Mouse (Mus musculus) lung, embryonic 15.5 days (tissue): ENCODE results near the gene Serpinb1b. TPM values are rescaled to one million over a fixed set of nuclear protein-coding genes. Genes with fewer than 3 reads are reported as not detected.

Experiments
- ATAC-seq: fragments of 200-750 bp; cut with Nextera tagmentation; 2 replicates; pipeline ENCODE4 v1.8.0; 2017; ENCODE audit warnings: moderate number of reproducible peaks, borderline replicate concordance; ENCODE audit not compliant: low FRiP score, low TSS enrichment; ENCODE audit errors: extremely low read depth
- H3K27ac ChIP-seq: fragments of 300-500 bp; sonication (generic); 2 replicates; pipeline ENCODE4 v1.5.1; 2015; ENCODE audit warnings: moderate library complexity, mild to moderate bottlenecking, inconsistent platforms
- H3K27me3 ChIP-seq: fragments of 300-500 bp; sonication (generic); 2 replicates; pipeline ENCODE4 v1.6.1; 2015; ENCODE audit warnings: inconsistent platforms
- H3K36me3 ChIP-seq: fragments of 300-500 bp; sonication (generic); 2 replicates; pipeline ENCODE4 v1.6.1; 2015; ENCODE audit warnings: inconsistent platforms
- H3K4me1 ChIP-seq: fragments of 300-500 bp; sonication (generic); 2 replicates; pipeline ENCODE4 v1.6.1; 2015; ENCODE audit warnings: inconsistent platforms
- H3K4me2 ChIP-seq: fragments of 300-500 bp; sonication (generic); 2 replicates; pipeline ENCODE4 v1.6.1; 2015; ENCODE audit warnings: inconsistent platforms, mild to moderate bottlenecking, moderate library complexity
- H3K4me3 ChIP-seq: fragments of 300-500 bp; sonication (generic); 2 replicates; pipeline ENCODE4 v1.5.1; 2015; ENCODE audit warnings: mild to moderate bottlenecking, inconsistent platforms
- H3K9ac ChIP-seq: fragments of 300-500 bp; sonication (generic); 2 replicates; pipeline ENCODE4 v1.6.1; 2015; ENCODE audit warnings: inconsistent platforms
- H3K9me3 ChIP-seq: fragments of 300-500 bp; sonication (generic); 2 replicates; pipeline ENCODE4 v1.6.1; 2016; ENCODE audit warnings: inconsistent platforms
- WGBS: fragments of 180-500 bp; shearing (Covaris S2); methylation state at CpG from one replicate; pipeline ENCODE4 v1.1.7; 2015; 5-methylcytosine and 5-hydroxymethylcytosine counted together
- polyA plus RNA-seq: library from polyadenylated mRNA; unstranded; fragments of >200 nt; fragmentation: Nextera tagmentation; extraction: Ambion mirVana; gene quantifications from 2 replicates; pipeline ENCODE4 v1.2.1, GENCODE M21; 2015

Serpinb1b gene
- polyA plus RNA-seq, 1 experiment from 2014 or later, result not detected

GRCm38 (mm10) chr13:33074029-33074428 lies 4.3 kb upstream of the Serpinb1b start:
- no peaks in the 10 kb centered on the region for H3K36me3 ChIP-seq
- H3K9me3 ChIP-seq, result no peaks in the 10 kb centered on the region
- no peak overlapping the region for H3K4me2 ChIP-seq
- H3K9ac ChIP-seq, result no peak overlapping the region
- H3K4me3 ChIP-seq, result no peak overlapping the region
- peaks cover 10% of the 10 kb centered on the region; the same call in 1 of the 2 replicates for H3K4me1 ChIP-seq
- peak; percentile 80; the same call in 1 of the 2 replicates for ATAC-seq
- no peaks in the 10 kb centered on the region for H3K27me3 ChIP-seq
- no peak overlapping the region for H3K27ac ChIP-seq

GRCm38 (mm10) chr13:33076247-33076646 lies 2.1 kb upstream of the Serpinb1b start:
- Histone ChIP-seq H3K36me3 (no peaks in the 10 kb centered on the region), H3K27ac (no peak overlapping the region), H3K4me3 (no peak overlapping the region), H3K9me3 (no peaks in the 10 kb centered on the region), H3K4me2 (no peak overlapping the region), H3K27me3 (no peaks in the 10 kb centered on the region), H3K4me1 (peaks cover 13% of the 10 kb centered on the region; the same call in 1 of the 2 replicates), H3K9ac (no peak overlapping the region)
- 58% methylated on average over 3 of the region's 3 CpGs for WGBS
- ATAC-seq, result no peak

GRCm38 (mm10) chr13:33077026-33077685 lies 1.2 kb upstream of the Serpinb1b start:
- WGBS, result 88% methylated on average over 10 of the region's 10 CpGs
- Histone ChIP-seq H3K4me2 (no peak overlapping the region), H3K36me3 (no peaks in the 10 kb centered on the region), H3K27ac (no peak overlapping the region), H3K4me1 (peaks cover 13% of the 10 kb centered on the region; the same call in 1 of the 2 replicates), H3K27me3 (no peaks in the 10 kb centered on the region), H3K9me3 (no peaks in the 10 kb centered on the region), H3K9ac (no peak overlapping the region), H3K4me3 (no peak overlapping the region)
- ATAC-seq, result no peak

- H3K9ac ChIP-seq, result no peak overlapping the region
- WGBS, result 10% methylated on average over 6 of the region's 6 CpGs
- H3K4me3 ChIP-seq, result no peak overlapping the region
- 0 out of 2 replicates have a peak, but pooled peaks have one; percentile 69 for ATAC-seq
- H3K9me3 ChIP-seq, result no peaks in the 10 kb centered on the region
- peak overlapping the region; percentile 37; the same call in 1 of the 2 replicates for H3K4me2 ChIP-seq
- no peaks in the 10 kb centered on the region for H3K27me3 ChIP-seq
- no peaks in the 10 kb centered on the region for H3K36me3 ChIP-seq
- H3K27ac ChIP-seq, result no peak overlapping the region
- H3K4me1 ChIP-seq, result peaks cover 13% of the 10 kb centered on the region; the same call in 1 of the 2 replicates
Observed at GRCm38 (mm10) chr13:33079391-33079790, 1.0 kb downstream of the Serpinb1b start.

DNA sequence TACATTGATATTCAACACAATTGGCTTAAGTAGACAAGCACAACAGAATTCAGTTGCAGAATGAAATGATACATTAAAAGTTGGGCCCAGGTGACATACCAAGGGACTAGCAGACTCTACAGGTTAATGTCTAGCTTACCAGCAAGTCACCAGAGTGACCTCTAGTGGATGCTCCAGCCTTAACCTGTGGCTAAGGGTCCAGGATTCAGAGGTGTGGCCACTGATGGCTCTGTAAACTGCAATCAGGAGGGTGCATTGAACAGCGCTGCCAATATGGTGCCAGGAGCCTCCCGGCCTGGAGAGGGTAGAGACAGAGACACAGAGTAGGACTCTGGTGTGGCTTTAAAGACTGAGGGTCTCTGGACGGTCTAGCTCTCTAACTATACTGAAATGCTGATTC lies 2.0 kb downstream of the Serpinb1b start:
- no peaks in the 10 kb centered on the region for H3K36me3 ChIP-seq
- no peak for ATAC-seq
- no peaks in the 10 kb centered on the region for H3K9me3 ChIP-seq
- no peak overlapping the region for H3K4me2 ChIP-seq
- no peak overlapping the region for H3K27ac ChIP-seq
- H3K27me3 ChIP-seq, result no peaks in the 10 kb centered on the region
- peaks cover 20% of the 10 kb centered on the region; the same call in 1 of the 2 replicates for H3K4me1 ChIP-seq
- no peak overlapping the region for H3K4me3 ChIP-seq
- no peak overlapping the region for H3K9ac ChIP-seq
- WGBS, result 24% methylated on average over 3 of the region's 3 CpGs

DNA sequence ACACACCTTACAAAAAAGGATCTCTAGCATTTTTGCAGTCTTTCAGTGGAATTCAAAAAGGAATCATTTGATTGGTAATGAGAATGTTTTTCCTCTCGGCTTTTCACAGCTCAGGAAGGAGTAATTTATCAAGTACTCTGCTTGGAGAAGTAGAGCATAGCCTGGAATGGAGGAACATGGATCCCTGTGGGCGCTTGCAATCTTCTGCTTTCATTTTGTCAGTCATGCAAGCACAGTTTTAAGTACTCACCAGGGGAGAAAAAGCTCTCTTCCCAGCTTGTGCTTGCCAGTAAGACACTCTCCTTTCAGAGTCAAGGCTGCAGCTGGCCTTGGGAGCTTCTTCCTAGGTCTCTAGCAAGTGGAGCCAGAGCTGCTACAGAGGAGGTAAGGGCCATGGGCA lies 5.5 kb downstream of the Serpinb1b start:
- no peak for ATAC-seq
- Histone ChIP-seq H3K4me2 (no peak overlapping the region), H3K9ac (no peak overlapping the region), H3K27me3 (no peaks in the 10 kb centered on the region), H3K4me3 (no peak overlapping the region), H3K4me1 (peaks cover 18% of the 10 kb centered on the region; the same call in 1 of the 2 replicates), H3K36me3 (no peaks in the 10 kb centered on the region), H3K9me3 (no peaks in the 10 kb centered on the region), H3K27ac (no peak overlapping the region)
- 52% methylated on average over 2 of the region's 2 CpGs for WGBS

- Histone ChIP-seq H3K4me2 (no peak overlapping the region), H3K4me1 (peaks cover 15% of the 10 kb centered on the region; the same call in 1 of the 2 replicates), H3K9me3 (no peaks in the 10 kb centered on the region), H3K27ac (peak overlapping the region; percentile 22; the same call in 1 of the 2 replicates), H3K9ac (no peak overlapping the region), H3K4me3 (no peak overlapping the region), H3K27me3 (no peaks in the 10 kb centered on the region), H3K36me3 (no peaks in the 10 kb centered on the region)
- 42% methylated on average over 5 of the region's 5 CpGs for WGBS
- 0 out of 2 replicates have a peak, but pooled peaks have one; percentile 21 for ATAC-seq
Observed at GRCm38 (mm10) chr13:33084975-33085694, 6.8 kb downstream of the Serpinb1b start.

GRCm38 (mm10) chr13:33085695-33086432 lies 7.5 kb downstream of the Serpinb1b start:
- Histone ChIP-seq H3K4me1 (peaks cover 15% of the 10 kb centered on the region; the same call in 1 of the 2 replicates), H3K27me3 (no peaks in the 10 kb centered on the region), H3K4me3 (no peak overlapping the region), H3K9me3 (no peaks in the 10 kb centered on the region), H3K9ac (no peak overlapping the region), H3K4me2 (no peak overlapping the region), H3K27ac (peak overlapping the region; percentile 22; the same call in 1 of the 2 replicates), H3K36me3 (no peaks in the 10 kb centered on the region)
- peak; percentile 84; the same call in 1 of the 2 replicates for ATAC-seq

DNA sequence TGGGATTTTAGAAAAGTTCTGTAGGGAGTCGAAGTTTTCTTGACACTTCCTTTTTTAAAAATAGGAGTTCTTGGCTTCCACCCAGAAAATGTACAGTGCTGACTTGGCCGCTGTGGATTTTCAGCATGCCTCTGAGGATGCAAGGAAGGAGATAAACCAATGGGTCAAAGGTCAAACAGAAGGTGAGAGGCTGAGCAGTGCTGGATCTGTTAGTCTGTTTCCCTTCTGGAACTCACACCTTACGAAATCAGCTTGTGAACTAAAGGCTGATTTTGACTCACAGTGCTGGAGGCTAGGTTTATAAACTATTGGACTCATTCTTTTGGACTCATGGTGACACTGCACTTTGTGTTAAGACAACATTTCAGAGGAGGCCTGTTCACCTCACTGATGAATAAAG lies 11.2 kb downstream of the Serpinb1b start:
- H3K27me3 ChIP-seq, result no peaks in the 10 kb centered on the region
- 35% methylated on average over 3 of the region's 3 CpGs for WGBS

DNA sequence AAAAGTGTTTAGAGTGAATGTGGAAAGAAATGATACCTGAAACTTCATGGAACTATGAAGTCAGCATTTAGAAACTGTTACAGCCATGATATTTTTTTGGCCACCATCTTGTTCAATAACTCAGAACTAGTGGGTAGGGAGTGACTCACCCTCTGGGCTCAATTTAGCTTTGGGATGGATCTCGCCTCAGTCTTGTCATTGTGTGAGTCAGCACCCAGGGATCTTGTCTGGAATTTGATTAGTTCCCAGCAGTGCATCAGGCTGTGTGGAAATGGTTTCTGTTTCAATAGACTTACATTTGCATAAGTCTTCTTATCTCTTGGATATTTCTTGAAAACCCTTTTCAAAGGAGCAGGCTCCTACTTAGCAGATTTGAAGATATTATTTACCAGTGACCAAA lies 12.2 kb downstream of the Serpinb1b start:
- no peak for ATAC-seq
- 70% methylated on average over 1 of the region's 1 CpGs for WGBS
- H3K4me1 ChIP-seq, result peaks cover 6% of the 10 kb centered on the region; the same call in 1 of the 2 replicates

More for the DNA sequence above, 11.2 kb downstream of the Serpinb1b start:
- Histone ChIP-seq H3K4me2 (no peak overlapping the region), H3K9ac (no peak overlapping the region), H3K36me3 (no peaks in the 10 kb centered on the region), H3K27ac (no peak overlapping the region), H3K4me1 (peaks cover 15% of the 10 kb centered on the region; the same call in 1 of the 2 replicates), H3K9me3 (no peaks in the 10 kb centered on the region), H3K4me3 (no peak overlapping the region)
- no peak for ATAC-seq

DNA sequence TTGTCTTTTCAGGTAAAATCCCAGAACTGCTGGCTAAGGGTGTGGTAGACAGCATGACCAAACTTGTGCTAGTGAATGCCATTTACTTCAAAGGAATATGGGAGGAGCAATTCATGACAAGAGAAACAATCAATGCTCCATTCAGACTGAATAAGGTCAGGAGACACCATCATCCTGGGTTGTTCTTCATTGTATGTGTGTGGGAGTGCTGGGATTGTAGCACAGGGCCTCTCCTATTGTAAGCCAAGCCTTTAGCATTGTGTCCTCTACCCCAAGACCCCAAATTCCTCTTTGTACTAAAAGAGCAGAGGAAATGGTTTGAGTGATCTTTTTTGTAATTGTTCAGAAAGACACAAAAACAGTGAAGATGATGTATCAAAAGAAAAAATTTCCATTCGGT lies 12.9 kb downstream of the Serpinb1b start:
- Histone ChIP-seq H3K4me2 (no peak overlapping the region), H3K4me1 (peaks cover 2% of the 10 kb centered on the region; the same call in 1 of the 2 replicates), H3K27me3 (no peaks in the 10 kb centered on the region), H3K9me3 (no peaks in the 10 kb centered on the region), H3K4me3 (no peak overlapping the region), H3K9ac (no peak overlapping the region), H3K27ac (no peak overlapping the region), H3K36me3 (no peaks in the 10 kb centered on the region)
- WGBS, result 96% methylated on average over 1 of the region's 1 CpGs
- ATAC-seq, result no peak

More for the DNA sequence above, 12.2 kb downstream of the Serpinb1b start:
- H3K9ac ChIP-seq, result no peak overlapping the region
- H3K4me2 ChIP-seq, result no peak overlapping the region
- H3K36me3 ChIP-seq, result no peaks in the 10 kb centered on the region
- H3K27ac ChIP-seq, result no peak overlapping the region
- H3K27me3 ChIP-seq, result no peaks in the 10 kb centered on the region
- H3K4me3 ChIP-seq, result no peak overlapping the region
- H3K9me3 ChIP-seq, result no peaks in the 10 kb centered on the region
